In the genomic region with DNA sequence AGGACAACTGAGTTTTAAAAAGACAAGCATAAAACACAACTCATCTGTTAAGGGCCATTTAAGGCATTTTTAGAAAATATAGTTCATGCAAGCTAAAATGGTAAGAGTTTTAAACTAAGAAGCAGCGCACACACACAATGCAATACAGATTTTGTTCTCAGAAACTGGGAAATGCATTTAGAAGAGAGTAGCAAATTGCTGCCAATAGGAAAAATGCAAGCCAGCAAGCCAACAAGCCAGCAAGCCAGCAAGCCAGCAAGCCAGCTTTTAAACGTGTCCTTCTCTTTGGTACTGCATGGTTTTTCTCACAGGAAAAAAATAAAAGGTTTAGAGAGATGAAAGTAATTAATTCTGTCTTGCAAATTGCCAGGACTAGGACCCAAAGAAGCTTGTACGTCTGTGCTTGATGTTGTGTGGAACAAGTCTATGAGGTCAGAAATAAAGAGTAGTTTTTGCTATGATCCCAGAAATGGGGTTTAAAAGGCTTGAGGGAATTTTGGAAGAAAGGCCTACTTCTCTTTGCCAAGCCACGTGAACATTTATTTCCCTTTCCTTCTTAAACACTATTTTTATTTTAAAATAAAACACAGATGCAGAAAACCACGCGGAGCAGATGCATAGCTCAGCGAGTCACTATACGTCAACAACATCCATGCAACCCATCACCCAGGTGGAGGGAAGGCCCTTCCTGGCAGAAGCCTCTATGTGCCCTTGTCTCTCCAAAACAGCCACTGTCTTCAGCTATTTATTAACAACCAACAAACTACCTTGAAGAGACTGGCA, we compare ENCODE assay signal across 22 mouse cellular contexts. TPM values are rescaled to one million over a fixed set of nuclear protein-coding genes. Genes with fewer than 3 reads are reported as not detected.
A peak's percentile ranks its signal among the peaks of the same experiment; 100 is the strongest.
DNase-seq lines count a peak whose midpoint lies in the region; ATAC-seq and TF ChIP-seq lines count a peak whose summit lies in the region.
"Had no signal": no experiment of that assay in that cellular context is flagged by ENCODE, and none has a peak within 500 bp of the region (broad histone marks: within the 10 kb centered on the region; RNA-seq: fewer than 3 reads in every experiment).

No protein-coding gene starts in this region.

- H3K27me3 ChIP-seq in embryonic facial prominence, embryonic 12.5 days = no peaks in the 10 kb centered on the region
- no peaks in the 10 kb centered on the region for H3K27me3 ChIP-seq in embryonic facial prominence, embryonic 10.5 days (replicated peaks; ENCODE audit: low read depth, poor library complexity, severe bottlenecking)
- H3K27me3 ChIP-seq in stomach, embryonic 15.5 days (replicated peaks) = no peaks in the 10 kb centered on the region
- H3K27me3 ChIP-seq in stomach, postnatal 0 days (ENCODE audit: control insufficient read depth, insufficient read depth, low read length) = no peaks in the 10 kb centered on the region
- H3K27me3 ChIP-seq in intestine, embryonic 16.5 days (replicated peaks; ENCODE audit: control insufficient read depth, insufficient read depth, low read length) = no peaks in the 10 kb centered on the region
- H3K27me3 ChIP-seq in liver, embryonic 12.5 days (replicated peaks) = no peaks in the 10 kb centered on the region
- H3K27me3 ChIP-seq: limb, embryonic 12.5 days had no signal

- DNase-seq in embryonic facial prominence, embryonic 10.5 days (ENCODE audit: low spot score) = no peak
- peak; percentile 9 to 19 for DNase-seq in layer of hippocampus, adult 2 months (ENCODE audit: low spot score in 2 of 2)
- no peak for DNase-seq in layer of hippocampus, postnatal 25 days (ENCODE audit: extremely low spot score in 1 of 2, low spot score in 1 of 2)
- no peak for DNase-seq in stomach, postnatal 0 days (ENCODE audit: low spot score)
- DNase-seq: adrenal gland, postnatal 36 days; cerebellum, adult 18-20 months; cerebellum, postnatal 36 days; heart, postnatal 10 days; kidney, adult 9 months; kidney, postnatal 25 days; lung, postnatal 14 days; thymus, postnatal 36 days had no signal

- no peak for TF ChIP-seq CTCF in layer of hippocampus, adult 2 months (conservative IDR thresholded peaks at IDR 0.05)
- TF ChIP-seq CTCF in stomach, postnatal 0 days (IDR thresholded peaks at IDR 0.05; ENCODE audit: low read depth) = no peak

- TF ChIP-seq EP300 in stomach, postnatal 0 days (optimal IDR thresholded peaks at IDR 0.05) = no peak

- no peak for ATAC-seq in embryonic facial prominence, embryonic 12.5 days (ENCODE audit: insufficient number of reproducible peaks, insufficient read depth, low FRiP score, low TSS enrichment)
- ATAC-seq in stomach, embryonic 15.5 days (ENCODE audit: insufficient read depth, low FRiP score, low read depth) = no peak
- ATAC-seq in stomach, postnatal 0 days (ENCODE audit: low FRiP score, low TSS enrichment) = no peak
- ATAC-seq in intestine, embryonic 16.5 days = no peak
- ATAC-seq in liver, embryonic 12.5 days = no peak
- ATAC-seq: activated CD4-positive, CD25-positive, alpha-beta regulatory T cell, adult 4 months; CD4-positive, CD25-positive, alpha-beta regulatory T cell, adult 4 months; midbrain, embryonic 16.5 days had no signal

- 0 out of 2 replicates have a peak overlapping the region, but pooled peaks have one; percentile 3 for H3K27ac ChIP-seq in embryonic facial prominence, embryonic 12.5 days
- no peak overlapping the region for H3K27ac ChIP-seq in embryonic facial prominence, embryonic 10.5 days (replicated peaks)
- H3K27ac ChIP-seq in layer of hippocampus, adult 2 months = 0 out of 2 replicates have a peak overlapping the region, but pooled peaks have one; percentile 18
- H3K27ac ChIP-seq in stomach, embryonic 15.5 days = peak overlapping the region; percentile 21; the same call in 1 of the 2 replicates
- H3K27ac ChIP-seq in stomach, postnatal 0 days (replicated peaks) = no peak overlapping the region
- no peak overlapping the region for H3K27ac ChIP-seq in intestine, embryonic 16.5 days (ENCODE audit: low read length)
- no peak overlapping the region for H3K27ac ChIP-seq in liver, embryonic 12.5 days
- H3K27ac ChIP-seq: heart, embryonic 10.5 days; left cerebral cortex, adult 2 months; limb, embryonic 12.5 days had no signal

- no peaks in the 10 kb centered on the region for H3K9me3 ChIP-seq in embryonic facial prominence, embryonic 12.5 days
- no peaks in the 10 kb centered on the region for H3K9me3 ChIP-seq in embryonic facial prominence, embryonic 10.5 days
- H3K9me3 ChIP-seq in stomach, embryonic 15.5 days = no peaks in the 10 kb centered on the region
- H3K9me3 ChIP-seq in stomach, postnatal 0 days (ENCODE audit: control insufficient read depth, low read length) = no peaks in the 10 kb centered on the region
- H3K9me3 ChIP-seq in intestine, embryonic 16.5 days (ENCODE audit: control insufficient read depth, low read length) = no peaks in the 10 kb centered on the region
- no peaks in the 10 kb centered on the region for H3K9me3 ChIP-seq in liver, embryonic 12.5 days (replicated peaks)
- H3K9me3 ChIP-seq: heart, embryonic 10.5 days; limb, embryonic 12.5 days had no signal

- H3K4me3 ChIP-seq in embryonic facial prominence, embryonic 12.5 days = no peak overlapping the region
- no peak overlapping the region for H3K4me3 ChIP-seq in embryonic facial prominence, embryonic 10.5 days
- H3K4me3 ChIP-seq in layer of hippocampus, adult 2 months = no peak overlapping the region
- H3K4me3 ChIP-seq in stomach, embryonic 15.5 days (replicated peaks) = no peak overlapping the region
- no peak overlapping the region for H3K4me3 ChIP-seq in stomach, postnatal 0 days (ENCODE audit: low read depth, low read length)
- no peak overlapping the region for H3K4me3 ChIP-seq in intestine, embryonic 16.5 days (ENCODE audit: low read length)
- H3K4me3 ChIP-seq in liver, embryonic 12.5 days = no peak overlapping the region
- H3K4me3 ChIP-seq: heart, embryonic 10.5 days; left cerebral cortex, adult 2 months; limb, embryonic 12.5 days had no signal

- 61% methylated on average over 8 of the region's 8 CpGs for WGBS in embryonic facial prominence, embryonic 12.5 days
- 83% methylated on average over 8 of the region's 8 CpGs for whole genome bisulfite sequencing in embryonic facial prominence, embryonic 10.5 days
- 71% methylated on average over 8 of the region's 8 CpGs for WGBS in stomach, embryonic 15.5 days
- WGBS in stomach, postnatal 0 days = 61% methylated on average over 8 of the region's 8 CpGs
- 71% methylated on average over 8 of the region's 8 CpGs for WGBS in intestine, embryonic 16.5 days
- WGBS in liver, embryonic 12.5 days (ENCODE audit: insufficient replicate concordance) = 74% methylated on average over 8 of the region's 8 CpGs

- H3K36me3 ChIP-seq in embryonic facial prominence, embryonic 12.5 days = no peaks in the 10 kb centered on the region
- no peaks in the 10 kb centered on the region for H3K36me3 ChIP-seq in embryonic facial prominence, embryonic 10.5 days (replicated peaks)
- no peaks in the 10 kb centered on the region for H3K36me3 ChIP-seq in stomach, embryonic 15.5 days
- no peaks in the 10 kb centered on the region for H3K36me3 ChIP-seq in stomach, postnatal 0 days (ENCODE audit: control insufficient read depth, insufficient read depth, low read length)
- no peaks in the 10 kb centered on the region for H3K36me3 ChIP-seq in intestine, embryonic 16.5 days (ENCODE audit: control insufficient read depth, insufficient read depth, low read length)
- no peaks in the 10 kb centered on the region for H3K36me3 ChIP-seq in liver, embryonic 12.5 days
- H3K36me3 ChIP-seq: heart, embryonic 10.5 days; limb, embryonic 12.5 days had no signal

- H3K4me2 ChIP-seq in embryonic facial prominence, embryonic 12.5 days (replicated peaks) = no peak overlapping the region
- no peak overlapping the region for H3K4me2 ChIP-seq in stomach, embryonic 15.5 days
- H3K4me2 ChIP-seq in stomach, postnatal 0 days (replicated peaks; ENCODE audit: low read depth) = no peak overlapping the region
- H3K4me2 ChIP-seq in intestine, embryonic 16.5 days (ENCODE audit: low read depth, low read length) = no peak overlapping the region
- no peak overlapping the region for H3K4me2 ChIP-seq in liver, embryonic 12.5 days
- H3K4me2 ChIP-seq: limb, embryonic 12.5 days had no signal

- no peaks in the 10 kb centered on the region for H3K4me1 ChIP-seq in embryonic facial prominence, embryonic 12.5 days
- H3K4me1 ChIP-seq in embryonic facial prominence, embryonic 10.5 days = peaks cover 2% of the 10 kb centered on the region; the same call in 1 of the 2 replicates
- peaks cover 5% of the 10 kb centered on the region; the same call in 1 of the 2 replicates for H3K4me1 ChIP-seq in stomach, embryonic 15.5 days
- H3K4me1 ChIP-seq in stomach, postnatal 0 days (replicated peaks; ENCODE audit: control insufficient read depth, insufficient read depth) = 0 out of 2 replicates have a peak, but pooled peaks cover 3% of the 10 kb centered on the region
- peaks cover 5% of the 10 kb centered on the region for H3K4me1 ChIP-seq in intestine, embryonic 16.5 days (ENCODE audit: control insufficient read depth, insufficient read depth, low read length)
- peaks cover 6% of the 10 kb centered on the region; the same call in 1 of the 2 replicates for H3K4me1 ChIP-seq in liver, embryonic 12.5 days
- H3K4me1 ChIP-seq: limb, embryonic 12.5 days had no signal

- H3K9ac ChIP-seq in embryonic facial prominence, embryonic 12.5 days = no peak overlapping the region
- H3K9ac ChIP-seq in stomach, embryonic 15.5 days = no peak overlapping the region
- H3K9ac ChIP-seq in stomach, postnatal 0 days (ENCODE audit: low read length) = no peak overlapping the region
- H3K9ac ChIP-seq in intestine, embryonic 16.5 days (ENCODE audit: low read depth, low read length) = no peak overlapping the region
- H3K9ac ChIP-seq in liver, embryonic 12.5 days = no peak overlapping the region
- H3K9ac ChIP-seq: limb, embryonic 12.5 days had no signal

RNA-seq across cellular contexts. Expression of gene Fam129a, which starts 9.4 kb away (rescaled TPM):
- 5.2 and 5.7 TPM in 2 replicates for polyA plus RNA-seq in embryonic facial prominence, embryonic 12.5 days (2016; fragmentation: Nextera tagmentation; extraction: Ambion mirVana)
- polyA plus RNA-seq in embryonic facial prominence, embryonic 10.5 days (2016; fragmentation: Nextera tagmentation; extraction: Ambion mirVana) = 0.53 and 1.00 TPM in 2 replicates
- 1 to 10 TPM; 1.4 to 1.7 TPM for total RNA-seq in layer of hippocampus, adult 2 months (2021)
- 1 to 10 TPM; 1.7 to 2.4 TPM for total RNA-seq in layer of hippocampus, postnatal 25 days (2021)
- 21.7 and 22.6 TPM in 2 replicates for polyA plus RNA-seq in stomach, embryonic 15.5 days (2015; fragmentation: Nextera tagmentation; extraction: Ambion mirVana)
- 17.7 and 23.5 TPM in 2 replicates for polyA plus RNA-seq in stomach, postnatal 0 days (2015; fragmentation: Nextera tagmentation; extraction: Ambion mirVana)
- 10.7 and 11.0 TPM in 2 replicates for polyA plus RNA-seq in intestine, embryonic 16.5 days (2015; fragmentation: Nextera tagmentation; extraction: Ambion mirVana)
- polyA plus RNA-seq in liver, embryonic 12.5 days (2016; fragmentation: Nextera tagmentation; extraction: Ambion mirVana) = 1.9 and 2.2 TPM in 2 replicates

Comparison
In these comparisons a context has a peak if more than half of its experiments do, and no peak if none do; other contexts are left out.
1. H3K27ac ChIP-seq: peak in embryonic facial prominence, embryonic 12.5 days (single experiment), layer of hippocampus, adult 2 months (single experiment) and stomach, embryonic 15.5 days (single experiment); none in embryonic facial prominence, embryonic 10.5 days (single experiment), stomach, postnatal 0 days (single experiment), intestine, embryonic 16.5 days (single experiment) and liver, embryonic 12.5 days (single experiment).
2. DNase-seq: peak in layer of hippocampus, adult 2 months (2 of 2); none in embryonic facial prominence, embryonic 10.5 days (single experiment), layer of hippocampus, postnatal 25 days (0 of 2) and stomach, postnatal 0 days (single experiment).